ENCODE assay signal across 17 mouse cellular contexts in genomic region chr12:105531724-105532371, GRCm38 (mm10). TPM values are rescaled to one million over a fixed set of nuclear protein-coding genes. Genes with fewer than 3 reads are reported as not detected.
DNase-seq lines count a peak whose midpoint lies in the region; ATAC-seq and TF ChIP-seq lines count a peak whose summit lies in the region.
"Had no signal": no experiment of that assay in that cellular context is flagged by ENCODE, and none has a peak within 500 bp of the region (broad histone marks: within the 10 kb centered on the region; RNA-seq: fewer than 3 reads in every experiment).

No protein-coding gene starts in this region.

- H3K27ac ChIP-seq in kidney, postnatal 0 days: no peak overlapping the region
- 0 out of 2 replicates have a peak overlapping the region, but pooled peaks have one; percentile 42 for H3K27ac ChIP-seq in hindbrain, embryonic 11.5 days (ENCODE audit: low read depth, low read length)
- peak overlapping the region; percentile 69 for H3K27ac ChIP-seq in neural tube, embryonic 13.5 days (replicated peaks)
- no peak overlapping the region for H3K27ac ChIP-seq in limb, embryonic 10.5 days
- H3K27ac ChIP-seq: gastrocnemius, adult 2 months; left cerebral cortex, adult 2 months; limb, embryonic 13.5 days had no signal

- peak; percentile 54 for DNase-seq in kidney, postnatal 0 days (ENCODE audit: low spot score)
- DNase-seq in kidney, adult 11 months: no peak
- DNase-seq in brain, embryonic 14.5 days (ENCODE audit: low read depth): peak; percentile 60
- DNase-seq in hindbrain, embryonic 11.5 days (ENCODE audit: low spot score): peak; percentile 21
- no peak for DNase-seq in limb, embryonic 10.5 days (ENCODE audit: low spot score)
- DNase-seq: adrenal gland, adult 8-10 months; cerebellum, adult 8-10 months; forebrain, postnatal 0 days; gastrocnemius, adult 2 months; lung, postnatal 36 days; thymus, adult 18-20 months had no signal

- H3K36me3 ChIP-seq in kidney, postnatal 0 days (ENCODE audit: insufficient read depth, low read length): no peaks in the 10 kb centered on the region
- no peaks in the 10 kb centered on the region for H3K36me3 ChIP-seq in hindbrain, embryonic 11.5 days (ENCODE audit: control insufficient read depth, insufficient read depth, low read length)
- no peaks in the 10 kb centered on the region for H3K36me3 ChIP-seq in neural tube, embryonic 13.5 days
- H3K36me3 ChIP-seq in limb, embryonic 10.5 days: no peaks in the 10 kb centered on the region
- H3K36me3 ChIP-seq: limb, embryonic 13.5 days had no signal

- H3K4me1 ChIP-seq in kidney, postnatal 0 days (replicated peaks; ENCODE audit: insufficient read depth, low read length): no peaks in the 10 kb centered on the region
- H3K4me1 ChIP-seq in hindbrain, embryonic 11.5 days (replicated peaks; ENCODE audit: control insufficient read depth, insufficient read depth, low read length): no peaks in the 10 kb centered on the region
- H3K4me1 ChIP-seq in neural tube, embryonic 13.5 days (replicated peaks): peaks cover 36% of the 10 kb centered on the region
- H3K4me1 ChIP-seq in limb, embryonic 10.5 days: peaks cover 11% of the 10 kb centered on the region

- no peaks in the 10 kb centered on the region; the same call in 1 of the 2 replicates for H3K9me3 ChIP-seq in kidney, postnatal 0 days (replicated peaks; ENCODE audit: low read length)
- no peaks in the 10 kb centered on the region for H3K9me3 ChIP-seq in hindbrain, embryonic 11.5 days (ENCODE audit: control insufficient read depth, low read length)
- no peaks in the 10 kb centered on the region for H3K9me3 ChIP-seq in neural tube, embryonic 13.5 days
- no peaks in the 10 kb centered on the region for H3K9me3 ChIP-seq in limb, embryonic 10.5 days (replicated peaks)
- H3K9me3 ChIP-seq: limb, embryonic 13.5 days had no signal

- no peak overlapping the region for H3K9ac ChIP-seq in kidney, postnatal 0 days (ENCODE audit: low read depth, low read length)
- no peak overlapping the region for H3K9ac ChIP-seq in hindbrain, embryonic 11.5 days (ENCODE audit: low read depth, low read length)
- H3K9ac ChIP-seq in neural tube, embryonic 13.5 days: no peak overlapping the region
- H3K9ac ChIP-seq: forebrain, postnatal 0 days; limb, embryonic 13.5 days had no signal

- ATAC-seq in kidney, postnatal 0 days (replicated peaks; ENCODE audit: low FRiP score, low read depth): no peak
- peak; percentile 27; the same call in 1 of the 2 replicates for ATAC-seq in hindbrain, embryonic 11.5 days (ENCODE audit: low FRiP score)
- ATAC-seq in neural tube, embryonic 13.5 days (ENCODE audit: low read depth): peak; percentile 78
- no peak for ATAC-seq in granulocyte monocyte progenitor cell, adult 5-6 weeks (replicated peaks; ENCODE audit: poor library complexity, severe bottlenecking)
- ATAC-seq: forebrain, postnatal 0 days; intestine, postnatal 0 days had no signal

- no peak overlapping the region for H3K4me2 ChIP-seq in kidney, postnatal 0 days (ENCODE audit: low read length)
- H3K4me2 ChIP-seq in hindbrain, embryonic 11.5 days (replicated peaks; ENCODE audit: low read depth, low read length): no peak overlapping the region
- H3K4me2 ChIP-seq in neural tube, embryonic 13.5 days: no peak overlapping the region
- H3K4me2 ChIP-seq: limb, embryonic 13.5 days had no signal

- 27% methylated on average over 8 of the region's 8 CpGs for WGBS in kidney, postnatal 0 days
- WGBS in hindbrain, embryonic 11.5 days: 40% methylated on average over 8 of the region's 8 CpGs
- 17% methylated on average over 8 of the region's 8 CpGs for WGBS in neural tube, embryonic 13.5 days
- WGBS in limb, embryonic 10.5 days: 50% methylated on average over 8 of the region's 8 CpGs

- TF ChIP-seq CTCF in kidney, postnatal 0 days (IDR thresholded peaks at IDR 0.05; ENCODE audit: low read depth): no peak
- no peak for TF ChIP-seq CTCF in brain, embryonic 14.5 days (IDR thresholded peaks at IDR 0.05; ENCODE audit: borderline replicate concordance, extremely low read depth, insufficient read depth, insufficient read length)

- no peak overlapping the region for H3K4me3 ChIP-seq in kidney, postnatal 0 days (replicated peaks; ENCODE audit: low read depth, low read length)
- H3K4me3 ChIP-seq in hindbrain, embryonic 11.5 days (ENCODE audit: low read depth, low read length): no peak overlapping the region
- no peak overlapping the region for H3K4me3 ChIP-seq in neural tube, embryonic 13.5 days
- no peak overlapping the region for H3K4me3 ChIP-seq in limb, embryonic 10.5 days
- H3K4me3 ChIP-seq: gastrocnemius, adult 2 months; left cerebral cortex, adult 2 months; limb, embryonic 13.5 days had no signal

- no peaks in the 10 kb centered on the region for H3K27me3 ChIP-seq in kidney, postnatal 0 days (ENCODE audit: insufficient read depth, low read length)
- H3K27me3 ChIP-seq in hindbrain, embryonic 11.5 days (ENCODE audit: control insufficient read depth, insufficient read depth, low read length): no peaks in the 10 kb centered on the region
- H3K27me3 ChIP-seq in neural tube, embryonic 13.5 days: no peaks in the 10 kb centered on the region
- peaks cover under 1% of the 10 kb centered on the region; the same call in 1 of the 2 replicates for H3K27me3 ChIP-seq in limb, embryonic 10.5 days (ENCODE audit: low read depth, poor library complexity, severe bottlenecking)

- TF ChIP-seq POLR2A in brain, embryonic 14.5 days (IDR thresholded peaks at IDR 0.05; ENCODE audit: borderline replicate concordance, extremely low read depth, insufficient read depth, insufficient read length, poor library complexity, severe bottlenecking): no peak

RNA-seq across cellular contexts. Expression of gene Bdkrb2, which starts 31.2 kb away (rescaled TPM):
- 0.98 and 1.1 TPM in 2 replicates for polyA plus RNA-seq in kidney, postnatal 0 days (2015; fragmentation: Nextera tagmentation; extraction: Ambion mirVana)
- 0.40 and 0.98 TPM in 2 replicates for polyA plus RNA-seq in brain, embryonic 14.5 days (2012; rRNA removed)
- polyA plus RNA-seq in hindbrain, embryonic 11.5 days (2014; fragmentation: Nextera tagmentation; extraction: Ambion mirVana): 0.12 and 0.45 TPM in 2 replicates
- 4.5 and 5.2 TPM in 2 replicates for polyA plus RNA-seq in neural tube, embryonic 13.5 days (2015; fragmentation: Nextera tagmentation; extraction: Ambion mirVana)
- 0.36 and 0.93 TPM in 2 replicates for polyA plus RNA-seq in limb, embryonic 10.5 days (2016; fragmentation: Nextera tagmentation; extraction: Ambion mirVana)
- total RNA-seq in granulocyte monocyte progenitor cell, adult 5-6 weeks (2014; fragmentation: Nextera tagmentation): not detected in 2 replicates
- total RNA-seq in granulocyte monocyte progenitor cell, adult 5-6 weeks (2017): not detected in 2 replicates
- total RNA-seq: monocyte, adult 5-6 weeks had no signal

Comparison
In these comparisons a context has a peak if more than half of its experiments do, and no peak if none do; other contexts are left out.
1. DNase-seq: peak in kidney, postnatal 0 days (single experiment), brain, embryonic 14.5 days (single experiment) and hindbrain, embryonic 11.5 days (single experiment); none in kidney, adult 11 months (single experiment) and limb, embryonic 10.5 days (single experiment).
2. ATAC-seq: peak in hindbrain, embryonic 11.5 days (single experiment) and neural tube, embryonic 13.5 days (single experiment); none in kidney, postnatal 0 days (single experiment) and granulocyte monocyte progenitor cell, adult 5-6 weeks (single experiment).
3. H3K27ac ChIP-seq: peak in hindbrain, embryonic 11.5 days (single experiment) and neural tube, embryonic 13.5 days (single experiment); none in kidney, postnatal 0 days (single experiment) and limb, embryonic 10.5 days (single experiment).